Mouse (Mus musculus) layer of hippocampus, postnatal 10 days (tissue): ENCODE measurements at regions not wholly inside any gene's neighbourhood (a gene's known extent, or its start where the extent isn't known, plus 50 kb on each side); places are given as distances from the start of the nearest gene placed in this dataset.

ENCODE experiments used
- DNase-seq, 2 experiments: peaks; one replicate each; pipeline ENCODE4 v3.0.0; 2021; ENCODE audit warnings: low spot score in 2 of 2

DNA sequence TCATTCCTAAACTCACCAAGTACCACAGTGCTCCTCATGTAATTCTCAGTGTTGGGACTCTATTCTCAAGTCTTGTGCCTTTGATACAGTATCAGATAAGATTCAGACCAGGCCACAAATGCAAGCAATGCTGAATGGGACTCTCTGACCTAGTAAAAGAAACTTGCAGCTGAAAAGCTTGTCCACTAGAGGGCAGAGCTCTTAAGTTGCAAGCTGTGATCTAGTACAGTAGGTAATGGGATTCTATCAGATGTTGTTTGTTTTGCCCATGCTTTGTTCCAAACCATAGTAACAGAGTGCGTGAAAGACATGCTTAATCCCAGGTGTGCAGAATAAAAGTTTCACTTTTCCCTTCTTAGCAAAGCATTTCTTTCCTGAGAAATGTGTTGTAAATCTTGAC is 383.2 kb upstream of the Chrm2 start:
- peak; percentile 14 to 23 for DNase-seq

DNA sequence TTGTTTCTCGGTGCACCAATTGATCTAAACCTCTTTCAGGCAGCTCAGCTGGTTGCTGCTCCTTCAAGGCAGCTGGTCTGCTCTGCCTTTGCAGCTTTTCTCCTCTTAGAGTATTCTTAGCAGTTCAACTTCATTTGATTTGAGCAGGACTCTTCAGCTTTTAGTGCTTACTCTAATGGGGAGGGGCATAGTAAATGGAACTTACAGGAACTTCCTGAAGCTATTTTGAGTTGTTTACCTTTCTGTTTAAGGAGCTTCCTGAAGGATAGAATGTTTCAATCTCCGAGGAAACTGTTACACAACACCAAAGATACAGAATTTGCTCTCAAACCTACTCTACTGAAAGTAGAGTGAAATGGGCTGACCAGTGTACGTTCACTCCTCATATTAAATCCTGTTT is 385.8 kb upstream of the Chrm2 start:
- DNase-seq = no peak

- DNase-seq = peak; percentile 39 to 45
Observed at GRCm38 (mm10) chr6:35988891-35989290, 399.0 kb upstream of the Chrm2 start.

DNA sequence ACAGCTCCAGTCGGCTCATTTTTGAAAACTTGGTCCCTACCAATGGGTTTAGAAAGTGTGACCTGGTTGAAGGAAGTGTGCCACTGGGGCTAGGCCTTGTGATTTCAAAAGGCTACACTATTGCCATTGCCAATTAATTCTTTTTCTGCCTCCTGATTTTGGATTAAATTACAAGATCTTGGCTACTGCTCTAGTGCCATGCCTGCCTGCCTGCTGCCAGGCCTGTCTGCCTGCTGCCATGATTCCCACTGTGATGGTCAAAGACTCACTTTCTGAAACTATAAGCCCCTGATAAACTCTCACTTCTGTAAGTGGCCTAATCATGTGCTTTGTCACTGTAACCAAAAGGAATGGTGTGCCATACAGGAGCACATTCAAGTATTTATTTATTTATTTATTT is 400.4 kb upstream of the Mtpn start:
- no peak for DNase-seq

DNA sequence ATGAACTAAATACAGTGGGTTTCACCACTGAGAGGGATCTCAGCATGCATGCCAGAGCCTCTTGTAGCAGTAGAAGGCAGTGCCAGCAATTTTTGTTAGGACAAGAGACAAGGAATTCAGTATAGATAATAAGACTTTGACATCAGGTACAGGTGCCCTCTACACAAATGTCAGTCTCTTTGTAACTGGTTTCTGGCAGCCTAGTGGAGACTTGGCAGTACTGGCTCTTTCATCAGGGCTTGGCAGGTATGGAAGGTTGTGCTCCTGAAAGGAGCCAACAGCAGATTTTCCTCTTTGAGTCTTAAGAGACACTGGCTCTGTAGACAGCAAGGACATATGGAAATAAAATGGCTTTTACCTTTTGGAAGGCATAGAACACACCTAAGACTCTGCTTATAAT is 384.5 kb upstream of the Mtpn start:
- no peak for DNase-seq

DNA sequence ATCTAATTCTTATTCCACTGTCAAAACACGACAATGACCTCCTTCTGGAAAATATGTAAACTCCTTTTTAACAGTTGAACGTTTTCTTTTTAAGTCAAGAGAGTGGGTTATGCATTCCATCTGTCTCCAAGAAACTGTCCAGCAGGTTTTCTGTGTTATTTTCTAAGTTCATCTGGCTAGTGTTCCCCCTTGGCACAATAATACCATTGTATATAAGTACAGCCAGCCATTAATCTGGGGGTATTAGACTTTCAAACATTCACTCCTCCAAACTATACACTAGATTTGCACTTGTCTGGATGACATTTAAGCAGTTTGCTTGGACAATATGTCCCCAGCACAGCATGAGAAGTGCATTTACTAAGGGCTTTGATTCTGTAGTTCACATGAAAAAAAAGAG is 358.3 kb upstream of the Mtpn start:
- no peak for DNase-seq

GRCm38 (mm10) chr6:35895692-35896091 is 356.0 kb upstream of the Mtpn start:
- no peak for DNase-seq

GRCm38 (mm10) chr6:35874671-35875070 is 335.0 kb upstream of the Mtpn start:
- DNase-seq = no peak

- DNase-seq = no peak
Observed at GRCm38 (mm10) chr6:35871388-35871787, 331.7 kb upstream of the Mtpn start.

GRCm38 (mm10) chr6:35864218-35864617 is 324.5 kb upstream of the Mtpn start:
- no peak for DNase-seq

GRCm38 (mm10) chr6:35853993-35854392 is 314.3 kb upstream of the Mtpn start:
- no peak for DNase-seq

GRCm38 (mm10) chr6:35816657-35817056 is 277.0 kb upstream of the Mtpn start:
- no peak for DNase-seq

DNA sequence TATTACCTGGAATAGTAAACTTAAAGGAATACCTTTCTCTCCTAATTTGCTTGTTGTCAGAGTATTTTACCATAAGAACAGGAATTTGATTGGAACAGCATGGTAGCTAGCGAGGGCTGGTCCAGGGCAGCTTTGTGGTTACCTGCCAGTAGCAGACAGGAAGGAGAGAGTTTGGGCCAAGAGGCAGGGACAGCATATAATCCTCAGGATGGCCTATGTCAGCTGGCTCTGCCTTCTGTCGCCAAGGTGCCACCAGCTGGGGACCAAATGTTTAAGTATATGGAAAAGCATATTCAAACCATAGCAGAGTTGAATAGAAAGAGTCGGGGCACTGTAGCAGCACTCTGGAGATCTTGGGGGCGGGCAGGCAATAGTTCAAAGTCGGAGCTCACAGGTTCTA is 274.8 kb upstream of the Mtpn start:
- no peak for DNase-seq

DNA sequence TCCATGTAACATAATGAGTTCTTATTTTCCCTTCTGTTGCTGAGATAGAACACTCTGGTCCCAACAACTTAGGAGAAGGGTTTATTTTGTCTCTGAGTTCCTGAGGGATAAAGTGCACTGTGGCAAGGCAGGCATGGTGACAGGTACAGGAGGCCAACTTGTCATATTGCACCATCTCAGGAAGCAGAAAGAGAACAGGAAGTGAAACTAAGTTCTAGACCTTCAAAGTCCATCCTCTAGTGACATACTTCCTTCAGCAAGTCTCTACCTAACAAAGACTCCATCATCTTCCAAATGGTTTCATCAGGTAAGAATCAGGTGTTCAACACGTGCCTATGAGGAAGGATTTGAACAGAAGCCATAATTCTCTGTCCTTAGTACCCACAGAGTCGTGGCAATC is 266.1 kb upstream of the Mtpn start:
- DNase-seq = no peak

DNA sequence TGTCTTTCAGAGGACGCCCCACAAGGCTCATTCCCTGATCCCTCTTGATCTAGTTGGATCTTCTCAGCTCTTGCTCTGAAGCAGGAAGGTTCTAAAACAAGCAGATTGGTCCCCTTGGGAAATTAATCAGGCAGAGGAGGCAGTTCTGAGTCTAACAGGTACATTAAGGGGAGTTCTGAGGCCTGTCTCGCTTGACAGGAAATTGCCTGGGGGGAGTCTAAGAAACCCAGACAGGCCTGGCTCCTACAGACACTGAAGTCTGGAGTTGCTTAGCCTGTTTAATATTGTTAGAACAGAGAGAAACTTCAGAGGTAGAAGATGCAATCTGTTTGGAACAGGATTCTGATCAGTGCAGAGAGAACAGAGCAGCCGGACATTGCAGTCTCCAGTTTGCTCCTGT is 264.4 kb upstream of the Mtpn start:
- no peak for DNase-seq

GRCm38 (mm10) chr6:35779706-35780105 is 240.0 kb upstream of the Mtpn start:
- DNase-seq = no peak

DNA sequence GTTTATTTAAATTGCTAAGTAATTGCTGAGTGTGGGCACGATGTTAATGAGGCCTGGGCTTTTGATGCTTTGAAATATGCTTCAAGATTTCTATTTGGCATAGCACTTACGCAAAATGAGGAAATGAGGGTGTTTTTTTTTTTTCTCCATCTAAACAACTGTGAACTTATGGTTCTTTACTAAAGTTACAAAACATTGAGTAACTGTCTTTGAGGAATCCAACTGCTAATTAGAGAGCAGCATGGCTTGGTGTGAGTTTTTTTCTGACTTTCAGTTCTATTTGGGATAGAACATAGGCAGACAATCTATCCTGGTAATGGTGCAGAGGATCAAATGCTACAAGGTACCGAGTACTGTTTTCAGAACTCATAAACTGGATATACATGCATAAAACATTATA is 231.2 kb upstream of the Mtpn start:
- no peak for DNase-seq

GRCm38 (mm10) chr6:35759606-35760246 is 220.0 kb upstream of the Mtpn start:
- DNase-seq = no peak

DNA sequence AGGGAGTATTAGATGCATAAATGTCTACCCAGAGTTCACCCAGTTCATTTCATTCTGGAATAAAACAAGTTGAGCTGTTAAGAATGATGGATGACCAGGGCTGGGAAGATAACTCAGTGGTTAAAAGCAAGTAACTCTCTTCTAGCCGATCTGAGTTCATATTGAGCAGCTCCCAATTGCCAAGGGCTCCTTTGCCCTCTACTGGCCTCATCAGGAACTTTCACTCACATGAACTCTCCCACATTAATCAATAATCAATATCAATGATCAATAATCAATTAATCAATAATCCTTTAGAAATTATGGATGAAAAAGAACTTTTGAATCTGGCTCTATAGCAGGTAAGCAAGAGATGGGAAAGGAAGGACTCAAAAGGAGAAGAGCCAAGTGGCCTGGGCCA is 206.3 kb upstream of the Mtpn start:
- no peak for DNase-seq

DNA sequence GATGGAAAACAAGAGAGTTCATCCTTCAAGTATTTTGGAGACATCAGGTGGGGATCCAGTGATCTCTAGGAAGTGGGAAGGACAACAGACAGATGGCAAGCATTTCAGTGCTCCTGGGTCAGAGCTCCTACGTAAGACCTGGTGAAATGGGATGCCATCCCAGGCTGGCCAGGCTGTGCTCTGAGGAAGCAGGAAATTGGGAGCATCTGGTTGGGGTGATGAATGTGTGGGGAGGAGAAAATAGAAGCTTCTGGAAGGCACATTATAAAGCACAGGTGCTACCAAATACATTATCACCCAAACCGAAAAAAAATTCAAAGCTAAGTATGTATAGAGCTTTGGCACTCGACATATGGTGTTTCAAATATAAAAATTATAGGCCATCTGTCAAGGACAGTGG is 165.9 kb upstream of the Mtpn start:
- DNase-seq = no peak

GRCm38 (mm10) chr6:35667062-35667461 is 127.4 kb upstream of the Mtpn start:
- no peak for DNase-seq

- no peak for DNase-seq
Observed at GRCm38 (mm10) chr6:35651401-35651800, 111.7 kb upstream of the Mtpn start.

GRCm38 (mm10) chr6:35645210-35645609 is 105.5 kb upstream of the Mtpn start:
- no peak for DNase-seq

DNA sequence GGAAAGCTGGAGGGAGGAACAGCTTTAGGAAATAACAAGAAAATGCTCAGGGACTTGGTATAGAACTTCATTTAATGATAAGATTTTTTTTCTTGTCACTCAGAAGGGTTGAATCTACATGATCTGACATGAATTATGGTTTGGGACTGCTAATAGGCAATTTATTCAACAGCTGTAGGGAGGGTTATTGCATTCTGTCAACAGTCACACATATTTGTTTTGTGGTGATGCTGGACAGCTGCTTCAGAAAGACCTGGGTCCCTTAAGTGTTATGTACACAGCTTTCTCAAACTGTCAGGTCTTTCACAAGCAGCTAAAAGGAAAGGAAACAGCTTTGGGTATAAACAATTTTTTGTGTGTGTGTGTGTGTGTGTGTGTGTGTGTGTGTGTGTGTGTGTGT is 101.0 kb upstream of the Mtpn start:
- no peak for DNase-seq
